Mouse (Mus musculus) heart, adult 2 months (tissue): ENCODE measurements around the gene Tnfrsf12a.

ENCODE experiments used
- CTCF ChIP-seq: fragments of 200-600 bp; IDR thresholded peaks from 2 replicates; pipeline ENCODE4 v1.8.1; 2022; ENCODE audit warnings: antibody characterized with exemption, mild to moderate bottlenecking, moderate library complexity
- EP300 ChIP-seq: fragments of 200-500 bp; IDR thresholded peaks from 2 replicates; pipeline ENCODE4 v1.6.1; 2011; ENCODE audit warnings: low read depth, low read length, control low read depth; ENCODE audit not compliant: insufficient read depth
- POLR2A ChIP-seq: fragments of 200-500 bp; IDR thresholded peaks from 2 replicates; pipeline ENCODE4 v1.6.1; 2011; ENCODE audit warnings: mild to moderate bottlenecking, low read depth, low read length, control low read depth; ENCODE audit not compliant: insufficient read depth

GRCm38 (mm10) chr17:23682530-23682929 lies 5.3 kb upstream of the Tnfrsf12a start:
- no peak for TF ChIP-seq CTCF
- no peak for TF ChIP-seq EP300
- TF ChIP-seq POLR2A, result no peak
